Mouse (Mus musculus): Measurements from ENCODE around the gene Serpina1e. TPM values are rescaled to one million over a fixed set of nuclear protein-coding genes. Genes with fewer than 3 reads are reported as not detected.
"Not testable (repeated sequence)": the region's sequence is repeated elsewhere in the genome, so short reads cannot be mapped to it uniquely, and the experiment has no call there.

Gene Serpina1e
- polyA plus RNA-seq, 1 experiment from 2014 or later, result 0.33 TPM

GRCm38 (mm10) chr12:103971080-103971479 is 12.3 kb upstream of the Serpina1e start:
- no peak for TF ChIP-seq EP300 (IDR thresholded peaks at IDR 0.05)
- H3K4me1 ChIP-seq (ENCODE audit: insufficient read depth, low read depth, low read length), result no peaks in the 10 kb centered on the region
- no peaks in the 10 kb centered on the region for H3K27me3 ChIP-seq (replicated peaks; ENCODE audit: insufficient read depth, low read length)
- H3K27ac ChIP-seq (ENCODE audit: low read length), result no peak overlapping the region
- no peak overlapping the region for H3K4me2 ChIP-seq (replicated peaks; ENCODE audit: low read depth, low read length)
- 87% methylated on average over 4 of the region's 4 CpGs for WGBS
- no peaks in the 10 kb centered on the region for H3K36me3 ChIP-seq (ENCODE audit: insufficient read depth, low read length)
- H3K9ac ChIP-seq (replicated peaks; ENCODE audit: low read depth), result no peak overlapping the region
- no peak for DNase-seq (ENCODE audit: low spot score)
- no peak for ATAC-seq
- no peak overlapping the region for H3K4me3 ChIP-seq (ENCODE audit: low read depth, low read length)
- no peaks in the 10 kb centered on the region for H3K9me3 ChIP-seq (ENCODE audit: low read length)

GRCm38 (mm10) chr12:103969577-103970116 is 10.9 kb upstream of the Serpina1e start:
- 84% methylated on average over 9 of the region's 9 CpGs for whole genome bisulfite sequencing
- no peak for DNase-seq (ENCODE audit: low spot score)
- no peak for ATAC-seq

GRCm38 (mm10) chr12:103966761-103967160 is 8.0 kb upstream of the Serpina1e start:
- DNase-seq (ENCODE audit: low spot score) (no peak), ATAC-seq (no peak)
- H3K4me1 ChIP-seq (ENCODE audit: insufficient read depth, low read depth, low read length), result no peaks in the 10 kb centered on the region
- no peaks in the 10 kb centered on the region for H3K27me3 ChIP-seq (replicated peaks; ENCODE audit: insufficient read depth, low read length)
- TF ChIP-seq CTCF (IDR thresholded peaks at IDR 0.05) (no peak), EP300 (IDR thresholded peaks at IDR 0.05) (no peak)
- no peaks in the 10 kb centered on the region for H3K36me3 ChIP-seq (ENCODE audit: insufficient read depth, low read length)
- no peak overlapping the region for H3K9ac ChIP-seq (replicated peaks; ENCODE audit: low read depth)
- no peak overlapping the region for H3K4me3 ChIP-seq (ENCODE audit: low read depth, low read length)
- no peak overlapping the region for H3K4me2 ChIP-seq (replicated peaks; ENCODE audit: low read depth, low read length)
- WGBS, result 53% methylated on average over 3 of the region's 3 CpGs
- no peak overlapping the region for H3K27ac ChIP-seq (ENCODE audit: low read length)
- no peaks in the 10 kb centered on the region for H3K9me3 ChIP-seq (ENCODE audit: low read length)

More at GRCm38 (mm10) chr12:103969577-103970116, 10.9 kb upstream of the Serpina1e start:
- Histone ChIP-seq H3K27ac (ENCODE audit: low read length) (no peak overlapping the region), H3K27me3 (replicated peaks; ENCODE audit: insufficient read depth, low read length) (no peaks in the 10 kb centered on the region), H3K9me3 (ENCODE audit: low read length) (no peaks in the 10 kb centered on the region), H3K4me1 (ENCODE audit: insufficient read depth, low read depth, low read length) (no peaks in the 10 kb centered on the region), H3K36me3 (ENCODE audit: insufficient read depth, low read length) (no peaks in the 10 kb centered on the region), H3K4me2 (replicated peaks; ENCODE audit: low read depth, low read length) (no peak overlapping the region), H3K4me3 (ENCODE audit: low read depth, low read length) (no peak overlapping the region), H3K9ac (replicated peaks; ENCODE audit: low read depth) (no peak overlapping the region)
- TF ChIP-seq EP300 (IDR thresholded peaks at IDR 0.05) (no peak), CTCF (IDR thresholded peaks at IDR 0.05) (no peak)

- H3K4me1 ChIP-seq (ENCODE audit: insufficient read depth, low read depth, low read length), result no peaks in the 10 kb centered on the region
- TF ChIP-seq EP300 (IDR thresholded peaks at IDR 0.05), result no peak
- TF ChIP-seq CTCF (IDR thresholded peaks at IDR 0.05), result no peak
Observed at GRCm38 (mm10) chr12:103963288-103963687, 4.5 kb upstream of the Serpina1e start.

GRCm38 (mm10) chr12:103962860-103963259 is 4.1 kb upstream of the Serpina1e start:
- H3K27me3 ChIP-seq (replicated peaks; ENCODE audit: insufficient read depth, low read length), result no peaks in the 10 kb centered on the region
- no peak overlapping the region for H3K4me2 ChIP-seq (replicated peaks; ENCODE audit: low read depth, low read length)
- no peak overlapping the region for H3K9ac ChIP-seq (replicated peaks; ENCODE audit: low read depth)
- TF ChIP-seq CTCF (IDR thresholded peaks at IDR 0.05) (no peak), EP300 (IDR thresholded peaks at IDR 0.05) (no peak)
- DNase-seq (ENCODE audit: low spot score), result no peak
- H3K9me3 ChIP-seq (ENCODE audit: low read length), result no peaks in the 10 kb centered on the region
- H3K4me1 ChIP-seq (ENCODE audit: insufficient read depth, low read depth, low read length), result no peaks in the 10 kb centered on the region
- no peak overlapping the region for H3K4me3 ChIP-seq (ENCODE audit: low read depth, low read length)
- no peaks in the 10 kb centered on the region for H3K36me3 ChIP-seq (ENCODE audit: insufficient read depth, low read length)
- no peak overlapping the region for H3K27ac ChIP-seq (ENCODE audit: low read length)
- 57% methylated on average over 8 of the region's 8 CpGs for WGBS
- ATAC-seq, result no peak

More at GRCm38 (mm10) chr12:103963288-103963687, 4.5 kb upstream of the Serpina1e start:
- Histone ChIP-seq H3K9ac (replicated peaks; ENCODE audit: low read depth) (no peak overlapping the region), H3K4me3 (ENCODE audit: low read depth, low read length) (no peak overlapping the region), H3K4me2 (replicated peaks; ENCODE audit: low read depth, low read length) (no peak overlapping the region), H3K27me3 (replicated peaks; ENCODE audit: insufficient read depth, low read length) (no peaks in the 10 kb centered on the region), H3K27ac (ENCODE audit: low read length) (no peak overlapping the region), H3K9me3 (ENCODE audit: low read length) (no peaks in the 10 kb centered on the region), H3K36me3 (ENCODE audit: insufficient read depth, low read length) (no peaks in the 10 kb centered on the region)
- no peak for ATAC-seq
- DNase-seq (ENCODE audit: low spot score), result no peak
- 73% methylated on average over 4 of the region's 4 CpGs for WGBS

GRCm38 (mm10) chr12:103962337-103962736 is 3.6 kb upstream of the Serpina1e start:
- H3K27ac ChIP-seq (ENCODE audit: low read length), result no peak overlapping the region
- no peak overlapping the region for H3K4me2 ChIP-seq (replicated peaks; ENCODE audit: low read depth, low read length)
- no peak overlapping the region for H3K9ac ChIP-seq (replicated peaks; ENCODE audit: low read depth)
- 88% methylated on average over 5 of the region's 5 CpGs for WGBS
- H3K36me3 ChIP-seq (ENCODE audit: insufficient read depth, low read length), result no peaks in the 10 kb centered on the region
- no peaks in the 10 kb centered on the region for H3K27me3 ChIP-seq (replicated peaks; ENCODE audit: insufficient read depth, low read length)
- no peak overlapping the region for H3K4me3 ChIP-seq (ENCODE audit: low read depth, low read length)
- TF ChIP-seq CTCF (IDR thresholded peaks at IDR 0.05), result no peak
- TF ChIP-seq EP300 (IDR thresholded peaks at IDR 0.05), result no peak
- ATAC-seq (no peak), DNase-seq (ENCODE audit: low spot score) (no peak)
- no peaks in the 10 kb centered on the region for H3K4me1 ChIP-seq (ENCODE audit: insufficient read depth, low read depth, low read length)
- no peaks in the 10 kb centered on the region for H3K9me3 ChIP-seq (ENCODE audit: low read length)

GRCm38 (mm10) chr12:103961716-103962115 is 2.9 kb upstream of the Serpina1e start:
- H3K4me3 ChIP-seq (ENCODE audit: low read depth, low read length), result no peak overlapping the region

GRCm38 (mm10) chr12:103956555-103956954 is 2.2 kb downstream of the Serpina1e start:
- not testable (repeated sequence) for H3K27me3 ChIP-seq (replicated peaks; ENCODE audit: insufficient read depth, low read length); DNase-seq (ENCODE audit: low spot score); H3K36me3 ChIP-seq (ENCODE audit: insufficient read depth, low read length); H3K4me2 ChIP-seq (replicated peaks; ENCODE audit: low read depth, low read length); H3K9ac ChIP-seq (replicated peaks; ENCODE audit: low read depth); H3K4me1 ChIP-seq (ENCODE audit: insufficient read depth, low read depth, low read length); ATAC-seq; H3K27ac ChIP-seq (ENCODE audit: low read length); H3K9me3 ChIP-seq (ENCODE audit: low read length); H3K4me3 ChIP-seq (ENCODE audit: low read depth, low read length)
- 90% methylated on average over 1 of the region's 2 CpGs for whole genome bisulfite sequencing

More at GRCm38 (mm10) chr12:103961716-103962115, 2.9 kb upstream of the Serpina1e start:
- no peaks in the 10 kb centered on the region for H3K9me3 ChIP-seq (ENCODE audit: low read length)
- no peaks in the 10 kb centered on the region for H3K27me3 ChIP-seq (replicated peaks; ENCODE audit: insufficient read depth, low read length)
- H3K36me3 ChIP-seq (ENCODE audit: insufficient read depth, low read length), result no peaks in the 10 kb centered on the region
- DNase-seq (ENCODE audit: low spot score), result no peak
- no peak overlapping the region for H3K27ac ChIP-seq (ENCODE audit: low read length)
- ATAC-seq, result no peak
- no peak overlapping the region for H3K4me2 ChIP-seq (replicated peaks; ENCODE audit: low read depth, low read length)
- TF ChIP-seq CTCF (IDR thresholded peaks at IDR 0.05) (no peak), EP300 (IDR thresholded peaks at IDR 0.05) (no peak)
- H3K9ac ChIP-seq (replicated peaks; ENCODE audit: low read depth), result no peak overlapping the region
- 83% methylated on average over 1 of the region's 1 CpGs for WGBS
- H3K4me1 ChIP-seq (ENCODE audit: insufficient read depth, low read depth, low read length), result no peaks in the 10 kb centered on the region

- not testable (repeated sequence) for H3K9me3 ChIP-seq (ENCODE audit: low read length); H3K4me3 ChIP-seq (ENCODE audit: low read depth, low read length); H3K36me3 ChIP-seq (ENCODE audit: insufficient read depth, low read length); DNase-seq (ENCODE audit: low spot score); H3K27ac ChIP-seq (ENCODE audit: low read length); H3K4me2 ChIP-seq (replicated peaks; ENCODE audit: low read depth, low read length); H3K27me3 ChIP-seq (replicated peaks; ENCODE audit: insufficient read depth, low read length); H3K9ac ChIP-seq (replicated peaks; ENCODE audit: low read depth); ATAC-seq; H3K4me1 ChIP-seq (ENCODE audit: insufficient read depth, low read depth, low read length)
- WGBS, result 87% methylated on average over 3 of the region's 3 CpGs
Observed at GRCm38 (mm10) chr12:103952972-103953371, 5.8 kb downstream of the Serpina1e start.

All from lung, postnatal 0 days (tissue).